Comparison of ENCODE assay signal across 8 mouse cellular contexts in genomic region chr11:95106440-95107236, GRCm38 (mm10). TPM values are rescaled to one million over a fixed set of nuclear protein-coding genes. Genes with fewer than 3 reads are reported as not detected.
DNase-seq lines count a peak whose midpoint lies in the region; ATAC-seq and TF ChIP-seq lines count a peak whose summit lies in the region.

No protein-coding gene starts in this region.

- no peak overlapping the region for H3K9ac ChIP-seq in midbrain, embryonic 13.5 days (replicated peaks)

- peaks cover 12% of the 10 kb centered on the region for H3K27me3 ChIP-seq in midbrain, embryonic 13.5 days
- peaks cover 5% of the 10 kb centered on the region for H3K27me3 ChIP-seq in spleen, adult 2 months (ENCODE audit: control insufficient read depth, insufficient read depth, low read length)

- peak overlapping the region; percentile 30; the same call in 1 of the 2 replicates for H3K4me2 ChIP-seq in midbrain, embryonic 13.5 days (replicated peaks)

- peak; percentile 74; the same call in 1 of the 2 replicates for TF ChIP-seq CTCF in spleen, adult 2 months (IDR thresholded peaks at IDR 0.05; ENCODE audit: extremely low read depth, insufficient read depth, insufficient read length, insufficient replicate concordance)

- no peak overlapping the region for H3K4me3 ChIP-seq in midbrain, embryonic 13.5 days (replicated peaks)
- no peak overlapping the region for H3K4me3 ChIP-seq in spleen, adult 2 months (ENCODE audit: extremely low read depth, insufficient read depth, insufficient read length)

- WGBS in midbrain, embryonic 13.5 days: 37% methylated on average over 23 of the region's 23 CpGs
- 7% methylated on average over 23 of the region's 23 CpGs for WGBS in spleen, adult 2 months

- ATAC-seq in common myeloid progenitor, adult 5-6 weeks (replicated peaks; ENCODE audit: low read depth, poor library complexity, severe bottlenecking): peak; percentile 64
- ATAC-seq in midbrain, embryonic 13.5 days: peak; percentile 67

- TF ChIP-seq POLR2A in spleen, adult 2 months (IDR thresholded peaks at IDR 0.05; ENCODE audit: low read depth, low read length): no peak

- H3K27ac ChIP-seq in midbrain, embryonic 13.5 days: 0 out of 2 replicates have a peak overlapping the region, but pooled peaks have one; percentile 19
- H3K27ac ChIP-seq in spleen, adult 2 months (ENCODE audit: insufficient read depth, low read length): no peak overlapping the region

- no peaks in the 10 kb centered on the region for H3K36me3 ChIP-seq in midbrain, embryonic 13.5 days
- H3K36me3 ChIP-seq in spleen, adult 2 months (ENCODE audit: control insufficient read depth, insufficient read depth, low read length): no peaks in the 10 kb centered on the region

- H3K9me3 ChIP-seq in midbrain, embryonic 13.5 days: no peaks in the 10 kb centered on the region

- DNase-seq in spleen, adult 12 weeks (ENCODE audit: low spot score): peak; percentile 36
- no peak for DNase-seq in spleen, postnatal 36 days (ENCODE audit: low spot score in 2 of 2)
- DNase-seq in gastrocnemius, postnatal 10 days: peak; percentile 83
- DNase-seq in induced T-regulatory cell, adult 2 months (ENCODE audit: low read depth): peak; percentile 72
- peak; percentile 31 to 69 for DNase-seq in left cerebral cortex, adult 8-10 months (ENCODE audit: low spot score in 2 of 2)
- peak in 1 of 2 experiments; percentile 45 for DNase-seq in spleen, adult 2 months (ENCODE audit: low read depth in 1 of 2, low spot score in 2 of 2)

- peaks cover 16% of the 10 kb centered on the region for H3K4me1 ChIP-seq in midbrain, embryonic 13.5 days (replicated peaks)
- H3K4me1 ChIP-seq in spleen, adult 2 months (ENCODE audit: control insufficient read depth, insufficient read depth, insufficient read length): no peaks in the 10 kb centered on the region

RNA-seq across cellular contexts. Expression of gene Dlx3, which starts 13.3 kb away (rescaled TPM):
- total RNA-seq in common myeloid progenitor, adult 5-6 weeks (2017): not detected in 2 replicates
- total RNA-seq in gastrocnemius, postnatal 10 days (2021): 1 to 10 TPM in 1 of 2 experiments, not detected in 1; 2.7 TPM
- under 1 TPM in 1 of 4 experiments, not detected in 3; 0.14 TPM for total RNA-seq in left cerebral cortex, adult 8-10 months (2022)
- polyA plus RNA-seq in midbrain, embryonic 13.5 days (2015; fragmentation: Nextera tagmentation; extraction: Ambion mirVana): 0.27 and 0.30 TPM in 2 replicates
- not detected in 2 replicates for polyA plus RNA-seq in spleen, adult 2 months (2012; rRNA removed)

RNA-seq across cellular contexts. Expression of gene Itga3, which starts 30.0 kb away (rescaled TPM):
- total RNA-seq in common myeloid progenitor, adult 5-6 weeks (2017): 0.05 TPM in 1 of 2 replicates, not detected in the other
- total RNA-seq in gastrocnemius, postnatal 10 days (2021): 1 to 10 TPM; 3.4 to 4.6 TPM
- 10 to 100 TPM; 15.9 to 22.5 (median 19.6) TPM for total RNA-seq in left cerebral cortex, adult 8-10 months (2022)
- 6.6 and 8.8 TPM in 2 replicates for polyA plus RNA-seq in midbrain, embryonic 13.5 days (2015; fragmentation: Nextera tagmentation; extraction: Ambion mirVana)
- 12.7 and 13.9 TPM in 2 replicates for polyA plus RNA-seq in spleen, adult 2 months (2012; rRNA removed)

RNA-seq across cellular contexts. Expression of gene Dlx4, which starts 39.4 kb away (rescaled TPM):
- total RNA-seq in common myeloid progenitor, adult 5-6 weeks (2017): not detected in 2 replicates
- total RNA-seq in gastrocnemius, postnatal 10 days (2021): under 1 TPM in 1 of 2 experiments, not detected in 1; 0.32 TPM
- under 1 TPM in 3 of 4 experiments, not detected in 1; 0.15 to 0.40 (median 0.33) TPM for total RNA-seq in left cerebral cortex, adult 8-10 months (2022)
- polyA plus RNA-seq in midbrain, embryonic 13.5 days (2015; fragmentation: Nextera tagmentation; extraction: Ambion mirVana): not detected in 2 replicates
- not detected in 2 replicates for polyA plus RNA-seq in spleen, adult 2 months (2012; rRNA removed)

Comparison
In these comparisons a context has a peak if more than half of its experiments do, and no peak if none do; other contexts are left out.
1. DNase-seq: peak in spleen, adult 12 weeks (single experiment), gastrocnemius, postnatal 10 days (single experiment), induced T-regulatory cell, adult 2 months (single experiment) and left cerebral cortex, adult 8-10 months (2 of 2); none in spleen, postnatal 36 days (0 of 2).